Comparison of ENCODE assay signal across 11 mouse cellular contexts in genomic region chr17:69769002-69769421, GRCm38 (mm10).
A peak's percentile ranks its signal among the peaks of the same experiment; 100 is the strongest.
DNase-seq lines count a peak whose midpoint lies in the region; ATAC-seq and TF ChIP-seq lines count a peak whose summit lies in the region.
"Had no signal": no experiment of that assay in that cellular context is flagged by ENCODE, and none has a peak within 500 bp of the region (broad histone marks: within the 10 kb centered on the region; RNA-seq: fewer than 3 reads in every experiment).

No protein-coding gene starts in this region.

- no peak overlapping the region for H3K4me2 ChIP-seq in hindbrain, embryonic 11.5 days (replicated peaks; ENCODE audit: low read depth, low read length)
- H3K4me2 ChIP-seq: embryonic facial prominence, embryonic 12.5 days; kidney, embryonic 15.5 days had no signal

- no peaks in the 10 kb centered on the region for H3K4me1 ChIP-seq in hindbrain, embryonic 11.5 days (replicated peaks; ENCODE audit: control insufficient read depth, insufficient read depth, low read length)
- H3K4me1 ChIP-seq in hindbrain, embryonic 10.5 days (replicated peaks): no peaks in the 10 kb centered on the region
- H3K4me1 ChIP-seq: embryonic facial prominence, embryonic 12.5 days; kidney, embryonic 15.5 days had no signal

- H3K36me3 ChIP-seq in hindbrain, embryonic 11.5 days (ENCODE audit: control insufficient read depth, insufficient read depth, low read length): no peaks in the 10 kb centered on the region
- no peaks in the 10 kb centered on the region for H3K36me3 ChIP-seq in hindbrain, embryonic 10.5 days
- H3K36me3 ChIP-seq: embryonic facial prominence, embryonic 12.5 days; kidney, embryonic 15.5 days had no signal

- H3K9me3 ChIP-seq in hindbrain, embryonic 11.5 days (ENCODE audit: control insufficient read depth, low read length): no peaks in the 10 kb centered on the region
- H3K9me3 ChIP-seq in hindbrain, embryonic 10.5 days: no peaks in the 10 kb centered on the region
- H3K9me3 ChIP-seq: embryonic facial prominence, embryonic 12.5 days; kidney, embryonic 15.5 days had no signal

- H3K27me3 ChIP-seq in hindbrain, embryonic 11.5 days (ENCODE audit: control insufficient read depth, insufficient read depth, low read length): no peaks in the 10 kb centered on the region
- no peaks in the 10 kb centered on the region for H3K27me3 ChIP-seq in hindbrain, embryonic 10.5 days (ENCODE audit: insufficient read depth, poor library complexity, severe bottlenecking)
- H3K27me3 ChIP-seq: embryonic facial prominence, embryonic 12.5 days; kidney, embryonic 15.5 days had no signal

- intact Hi-C loops in left cerebral cortex, adult 2 months (cut with DNase I): loop anchor here (2.0 kb wide), 1 partner anchor 86 kb away; no protein-coding TSS in a partner anchor

- H3K9ac ChIP-seq in hindbrain, embryonic 11.5 days (ENCODE audit: low read depth, low read length): no peak overlapping the region
- H3K9ac ChIP-seq: embryonic facial prominence, embryonic 12.5 days; kidney, embryonic 15.5 days had no signal

- TF ChIP-seq CTCF in left cerebral cortex, adult 2 months (IDR thresholded peaks at IDR 0.05): no peak

- ATAC-seq in hindbrain, embryonic 11.5 days (ENCODE audit: low FRiP score): peak; percentile 64

- no peak for DNase-seq in hindbrain, embryonic 11.5 days (ENCODE audit: low spot score)
- DNase-seq in hindbrain, embryonic 10.5 days (ENCODE audit: low spot score): no peak
- DNase-seq in frontal cortex, adult 2 months (ENCODE audit: extremely low spot score in 1 of 2, low spot score in 1 of 2): peak; percentile 74 to 81
- peak; percentile 19 to 42 for DNase-seq in left cerebral cortex, adult 2 months (ENCODE audit: extremely low spot score in 1 of 2, low spot score in 2 of 2)
- DNase-seq in right cerebral cortex, postnatal 25 days: peak; percentile 50
- DNase-seq in thymus, adult 18-20 months: no peak
- DNase-seq in urinary bladder, postnatal 4 days (ENCODE audit: low spot score in 2 of 2): no peak
- no peak for DNase-seq in kidney, adult 18-20 months
- DNase-seq: lung, adult 18-20 months had no signal

- H3K4me3 ChIP-seq in hindbrain, embryonic 11.5 days (ENCODE audit: low read depth, low read length): no peak overlapping the region
- no peak overlapping the region for H3K4me3 ChIP-seq in hindbrain, embryonic 10.5 days
- no peak overlapping the region for H3K4me3 ChIP-seq in left cerebral cortex, adult 2 months
- H3K4me3 ChIP-seq: embryonic facial prominence, embryonic 12.5 days; kidney, embryonic 15.5 days had no signal

- H3K27ac ChIP-seq in hindbrain, embryonic 11.5 days (ENCODE audit: low read depth, low read length): no peak overlapping the region
- H3K27ac ChIP-seq in hindbrain, embryonic 10.5 days: no peak overlapping the region
- peak overlapping the region; percentile 78 for H3K27ac ChIP-seq in left cerebral cortex, adult 2 months
- H3K27ac ChIP-seq: embryonic facial prominence, embryonic 12.5 days; kidney, embryonic 15.5 days had no signal

- 79% methylated on average over 8 of the region's 8 CpGs for WGBS in hindbrain, embryonic 11.5 days
- 82% methylated on average over 8 of the region's 8 CpGs for WGBS in hindbrain, embryonic 10.5 days

Comparison
In these comparisons a context has a peak if more than half of its experiments do, and no peak if none do; other contexts are left out.
1. DNase-seq: peak in frontal cortex, adult 2 months (2 of 2), left cerebral cortex, adult 2 months (2 of 2) and right cerebral cortex, postnatal 25 days (single experiment); none in hindbrain, embryonic 11.5 days (single experiment), hindbrain, embryonic 10.5 days (single experiment), thymus, adult 18-20 months (0 of 2), urinary bladder, postnatal 4 days (0 of 2) and kidney, adult 18-20 months (single experiment).